Mouse (Mus musculus) bone marrow, adult 2 months (tissue): Measurements from ENCODE around the gene Strbp. TPM values are rescaled to one million over a fixed set of nuclear protein-coding genes. Genes with fewer than 3 reads are reported as not detected.

Source experiments
- H3K27ac ChIP-seq: fragments of 200-500 bp; 2 replicates; pipeline ENCODE4 v1.5.1; 2012; ENCODE audit warnings: low read depth, mild to moderate bottlenecking, control low read depth, inconsistent platforms, low read length; ENCODE audit not compliant: control insufficient read depth, poor library complexity, insufficient read depth
- H3K4me1 ChIP-seq: fragments of 200-500 bp; 2 replicates; pipeline ENCODE4 v1.6.1; 2011; ENCODE audit warnings: low read length; ENCODE audit not compliant: control insufficient read depth, insufficient read depth
- H3K4me3 ChIP-seq: fragments of 200-500 bp; replicated peaks from 2 replicates; pipeline ENCODE3; 2011; ENCODE audit warnings: mild to moderate bottlenecking, low read depth, low read length, control low read depth; ENCODE audit not compliant: control insufficient read depth
- CTCF ChIP-seq: fragments of 200-500 bp; IDR thresholded peaks from 2 replicates; pipeline ENCODE4 v1.5.1; 2011; ENCODE audit warnings: low read length, control low read depth; ENCODE audit not compliant: control insufficient read depth, insufficient read depth
- POLR2A ChIP-seq: fragments of 200-500 bp; IDR thresholded peaks from 2 replicates; pipeline ENCODE4 v1.6.1; 2011; ENCODE audit warnings: low read depth, mild to moderate bottlenecking, control low read depth, low read length, borderline replicate concordance; ENCODE audit not compliant: control insufficient read depth
- WGBS: fragments of 180-500 bp; shearing (Covaris S2); methylation state at CpG from one replicate; pipeline ENCODE4 v1.1.7; 2018; 5-methylcytosine and 5-hydroxymethylcytosine counted together
- polyA plus RNA-seq: library from polyadenylated mRNA; stranded (reverse); fragments of >200 nt; gene quantifications from 2 replicates; pipeline ENCODE4 v1.2.4, GENCODE M21; 2011; ENCODE audit warnings: low replicate concordance; ENCODE audit not compliant: missing spikeins, insufficient read depth, insufficient read length

The Strbp gene
- polyA plus RNA-seq, 1 experiment: 28.3 TPM

DNA sequence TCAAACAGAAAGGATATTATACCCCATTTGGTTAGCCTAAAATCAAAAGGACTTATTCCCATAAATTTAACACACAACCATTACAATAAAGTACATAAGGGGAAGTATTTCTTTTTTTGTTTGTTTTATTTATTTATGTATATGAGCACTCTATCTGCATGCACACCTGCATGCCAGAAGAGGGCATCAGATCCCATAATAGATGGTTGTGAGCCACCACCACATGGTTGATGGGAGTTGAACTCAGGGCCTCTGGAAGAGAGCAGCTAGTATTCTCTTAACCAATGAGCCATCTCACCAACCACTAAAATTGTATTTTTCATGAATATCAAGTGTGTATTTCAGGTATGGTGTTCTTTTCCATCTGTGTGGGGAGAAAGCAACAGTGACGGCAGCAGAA is 18.8 kb downstream of the Strbp start:
- H3K4me3 ChIP-seq: no peak overlapping the region
- no peak overlapping the region for H3K27ac ChIP-seq
- 92% methylated on average over 1 of the region's 1 CpGs for WGBS
- no peaks in the 10 kb centered on the region for H3K4me1 ChIP-seq
- TF ChIP-seq POLR2A (no peak), CTCF (no peak)

- 86% methylated on average over 7 of the region's 7 CpGs for WGBS
- TF ChIP-seq CTCF (no peak), POLR2A (no peak)
- no peak overlapping the region for H3K27ac ChIP-seq
Measured at GRCm38 (mm10) chr2:37682197-37682811, 21.4 kb downstream of the Strbp start.

GRCm38 (mm10) chr2:37651086-37651485 is 52.6 kb downstream of the Strbp start:
- H3K4me3 ChIP-seq: no peak overlapping the region
- WGBS: 77% methylated on average over 1 of the region's 1 CpGs
- H3K27ac ChIP-seq: no peak overlapping the region
- no peaks in the 10 kb centered on the region for H3K4me1 ChIP-seq
- no peak for TF ChIP-seq CTCF
- TF ChIP-seq POLR2A: no peak

More at GRCm38 (mm10) chr2:37682197-37682811, 21.4 kb downstream of the Strbp start:
- no peaks in the 10 kb centered on the region for H3K4me1 ChIP-seq
- no peak overlapping the region for H3K4me3 ChIP-seq

GRCm38 (mm10) chr2:37649590-37649989 is 54.1 kb downstream of the Strbp start:
- Histone ChIP-seq H3K4me3 (no peak overlapping the region), H3K4me1 (no peaks in the 10 kb centered on the region), H3K27ac (no peak overlapping the region)
- TF ChIP-seq POLR2A (no peak), CTCF (no peak)
- WGBS: 84% methylated on average over 2 of the region's 2 CpGs

DNA sequence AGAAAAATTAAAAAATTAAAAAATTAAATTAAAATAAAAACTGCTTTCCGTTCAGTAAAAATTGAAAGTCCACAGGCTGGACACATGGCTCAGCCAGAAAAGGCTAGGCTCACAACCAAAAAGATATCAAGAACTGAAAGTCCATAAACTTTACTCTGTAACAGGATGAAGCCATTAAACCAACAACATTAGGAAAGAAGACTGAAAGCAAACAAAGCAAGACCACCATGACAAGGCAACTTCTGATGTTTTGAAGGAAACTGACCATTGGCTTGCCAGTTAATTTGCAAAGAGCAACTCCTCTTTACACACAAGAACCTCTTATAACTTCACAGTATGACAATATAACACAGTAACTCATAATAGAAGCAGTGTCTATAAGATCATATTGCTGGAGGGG is 54.7 kb downstream of the Strbp start:
- no peak overlapping the region for H3K4me3 ChIP-seq
- no peak for TF ChIP-seq CTCF
- TF ChIP-seq POLR2A: no peak
- no peaks in the 10 kb centered on the region for H3K4me1 ChIP-seq
- H3K27ac ChIP-seq: no peak overlapping the region
- 81% methylated on average over 1 of the region's 1 CpGs for WGBS

DNA sequence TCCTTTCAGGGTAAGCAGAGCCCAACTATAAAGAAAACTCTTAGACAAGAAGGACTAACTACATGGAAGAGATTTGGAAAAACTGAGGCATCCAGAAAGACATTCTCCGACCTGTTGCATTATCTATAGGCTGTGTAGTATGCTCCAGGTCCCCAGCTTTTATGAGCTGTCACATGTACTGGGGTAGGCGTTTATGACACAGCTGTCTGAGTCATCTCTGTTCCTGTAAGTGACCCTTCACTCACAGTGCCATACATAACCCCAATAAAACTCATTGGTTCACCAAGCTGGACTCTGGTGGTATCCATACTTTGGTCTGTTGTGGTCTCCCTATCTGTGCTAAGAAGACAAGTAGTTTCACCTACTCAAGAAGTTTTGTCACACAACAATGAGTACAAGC is 80.3 kb downstream of the Strbp start:
- no peak overlapping the region for H3K4me3 ChIP-seq
- TF ChIP-seq POLR2A (no peak), CTCF (no peak)
- 78% methylated on average over 2 of the region's 2 CpGs for WGBS
- H3K27ac ChIP-seq: no peak overlapping the region
- H3K4me1 ChIP-seq: no peaks in the 10 kb centered on the region

DNA sequence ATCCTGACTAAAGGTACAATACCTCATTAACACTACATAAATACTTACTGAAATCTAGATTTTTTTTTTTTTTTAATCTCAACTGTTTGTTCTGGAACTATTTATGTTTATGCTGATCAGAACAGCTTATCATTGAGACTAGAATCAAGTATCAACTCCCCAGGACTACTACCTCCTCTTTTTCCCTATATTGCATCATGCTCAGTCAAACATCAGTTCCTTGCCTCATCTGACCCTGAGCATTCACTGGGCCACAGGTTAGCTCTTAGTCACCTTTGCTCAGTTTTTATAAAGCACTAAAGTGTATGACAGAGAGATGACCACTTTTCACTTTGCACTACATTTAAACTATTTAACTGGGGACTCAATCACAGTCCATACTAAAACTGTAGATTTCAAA is 115.7 kb downstream of the Strbp start:
- no peak overlapping the region for H3K4me3 ChIP-seq
- H3K4me1 ChIP-seq: no peaks in the 10 kb centered on the region
- TF ChIP-seq CTCF (no peak), POLR2A (no peak)
- no peak overlapping the region for H3K27ac ChIP-seq

GRCm38 (mm10) chr2:37578185-37578584 is 125.5 kb downstream of the Strbp start:
- Histone ChIP-seq H3K27ac (no peak overlapping the region), H3K4me3 (no peak overlapping the region), H3K4me1 (no peaks in the 10 kb centered on the region)
- WGBS: 56% methylated on average over 2 of the region's 2 CpGs
- TF ChIP-seq POLR2A: no peak
- TF ChIP-seq CTCF: no peak

- WGBS: 89% methylated on average over 1 of the region's 1 CpGs
- Histone ChIP-seq H3K27ac (no peak overlapping the region), H3K4me1 (no peaks in the 10 kb centered on the region), H3K4me3 (no peak overlapping the region)
- TF ChIP-seq POLR2A (no peak), CTCF (no peak)
Measured at GRCm38 (mm10) chr2:37576661-37577060, 127.0 kb downstream of the Strbp start.
